Mouse (Mus musculus) G1E (cell line): Measurements from ENCODE around the gene Hs3st4.

Source experiments
- CTCF ChIP-seq: IDR thresholded peaks from 2 replicates; pipeline ENCODE4 v1.5.1; 2012; ENCODE audit warnings: low read depth, low read length, inconsistent platforms, mixed read lengths
- GATA1 ChIP-seq: IDR thresholded peaks from 2 replicates; pipeline ENCODE4 v1.6.1; 2012; ENCODE audit warnings: borderline replicate concordance, low read length, inconsistent platforms, mixed read lengths
- GATA2 ChIP-seq: IDR thresholded peaks from 2 replicates; pipeline ENCODE4 v1.6.1; 2012; ENCODE audit warnings: low read depth, low read length, inconsistent platforms, borderline replicate concordance
- POLR2AphosphoS5 ChIP-seq: IDR thresholded peaks from 2 replicates; pipeline ENCODE4 v1.6.1; 2012; ENCODE audit warnings: low read depth, low read length, inconsistent platforms; ENCODE audit not compliant: insufficient replicate concordance
- TAL1 ChIP-seq: conservative IDR thresholded peaks from 2 replicates; pipeline ENCODE4 v1.6.1; 2012; ENCODE audit warnings: low read depth, low read length, inconsistent platforms, mixed read lengths

GRCm38 (mm10) chr7:124180926-124181325 lies 198.3 kb downstream of the Hs3st4 start:
- TF ChIP-seq CTCF, result no peak
- no peak for TF ChIP-seq GATA1
- TF ChIP-seq GATA2, result no peak
- TF ChIP-seq TAL1, result no peak
- no peak for TF ChIP-seq POLR2AphosphoS5
